Comparison of ENCODE assay signal across 19 mouse cellular contexts in genomic region chr19:45053451-45053850, GRCm38 (mm10). TPM values are rescaled to one million over a fixed set of nuclear protein-coding genes. Genes with fewer than 3 reads are reported as not detected.
"Had no signal": no experiment of that assay in that cellular context is flagged by ENCODE, and none has a peak within 500 bp of the region (broad histone marks: within the 10 kb centered on the region; RNA-seq: fewer than 3 reads in every experiment).

No protein-coding gene starts in this region.

- H3K9me3 ChIP-seq: lung, embryonic 15.5 days; megakaryocyte, embryonic 14.5 days; midbrain, embryonic 12.5 days; neural tube, embryonic 12.5 days had no signal

- H3K9ac ChIP-seq: liver, postnatal 0 days; lung, embryonic 15.5 days; midbrain, embryonic 12.5 days; neural tube, embryonic 12.5 days had no signal

- DNase-seq: liver, postnatal 0 days; lung, adult 2 months; lung, postnatal 14 days; lung, postnatal 36 days; midbrain, embryonic 14.5 days; right cerebral cortex, postnatal 14 days; right cerebral cortex, postnatal 4 days; spleen, adult 18-20 months; thymus, adult 18-20 months; thymus, postnatal 14 days; thymus, postnatal 36 days had no signal

- H3K27ac ChIP-seq: lung, embryonic 15.5 days; macrophage; midbrain, embryonic 12.5 days; neural tube, embryonic 12.5 days had no signal

- H3K27me3 ChIP-seq: lung, embryonic 15.5 days; megakaryocyte, embryonic 14.5 days had no signal

- H3K4me3 ChIP-seq: lung, embryonic 15.5 days; megakaryocyte, embryonic 14.5 days; midbrain, embryonic 12.5 days; neural tube, embryonic 12.5 days had no signal

RNA-seq across cellular contexts. Expression of gene Pdzd7, which starts 7.9 kb away (rescaled TPM):
- total RNA-seq: megakaryocyte progenitor cell, adult 5-6 weeks; monocyte, adult 5-6 weeks; neutrophil, adult 5-6 weeks had no signal
- polyA plus RNA-seq: liver, postnatal 0 days; macrophage had no signal

RNA-seq across cellular contexts. Expression of gene Kazald1, which starts 21.6 kb away (rescaled TPM):
- total RNA-seq: neutrophil, adult 5-6 weeks had no signal

RNA-seq across cellular contexts. Expression of gene Lzts2, which starts 39.2 kb away (rescaled TPM):
- total RNA-seq: monocyte, adult 5-6 weeks had no signal
